Mouse (Mus musculus) ovary, postnatal 14 days (tissue): Measurements from ENCODE around the gene Cnot3.
"Not testable (repeated sequence)": the region's sequence is repeated elsewhere in the genome, so short reads cannot be mapped to it uniquely, and the experiment has no call there.

Source experiments
- DNase-seq: peaks from one replicate; pipeline ENCODE4 v3.0.0; 2022; ENCODE audit warnings: low spot score

Cnot3 gene

DNA sequence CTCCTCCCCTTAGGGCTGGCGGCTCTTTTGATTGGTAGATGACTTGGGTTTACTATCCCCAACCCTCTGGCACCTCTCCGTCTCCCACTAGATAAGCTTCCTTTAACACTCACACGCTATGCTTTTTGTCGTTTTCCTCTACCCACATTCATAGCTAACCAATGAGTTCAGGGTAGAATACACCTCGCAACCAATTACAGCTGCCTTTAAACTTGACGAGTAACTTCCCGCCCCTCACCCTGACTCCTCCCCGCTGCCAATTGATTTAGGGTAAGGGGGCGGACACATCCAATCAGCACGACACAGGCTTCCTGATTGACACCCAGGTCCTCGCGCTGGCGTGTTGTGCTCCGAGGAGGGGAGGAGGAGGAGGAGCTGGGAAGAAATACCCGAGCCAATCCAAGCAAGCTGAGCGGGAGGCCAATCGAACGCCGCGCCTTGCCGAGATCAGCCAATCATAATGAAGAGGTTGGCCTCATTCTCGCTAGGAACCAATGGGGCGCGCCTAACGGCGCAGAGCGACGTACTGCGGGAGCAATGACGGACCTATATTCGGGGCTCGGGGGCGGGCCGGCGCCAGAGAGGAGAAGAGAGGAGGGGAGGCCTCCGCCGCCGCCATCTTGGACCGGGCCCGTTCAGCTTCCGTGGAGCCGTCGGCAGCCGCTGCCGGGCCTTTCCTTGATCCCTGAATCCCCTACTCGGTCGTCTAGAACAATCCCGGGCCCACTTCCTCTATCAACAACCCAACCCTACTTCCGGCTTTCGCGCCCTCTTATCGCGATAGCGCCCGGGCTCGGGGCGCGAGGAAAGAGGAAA lies at the start of gene Cnot3:
Gene Cnot3, plus strand, starts transcription at position 597 of the 816 bp plus-strand sequence.
- DNase-seq = peak; percentile 88

GRCm38 (mm10) chr7:3597755-3598154 lies 47.3 kb upstream of the Cnot3 start:
- DNase-seq = not testable (repeated sequence)

DNA sequence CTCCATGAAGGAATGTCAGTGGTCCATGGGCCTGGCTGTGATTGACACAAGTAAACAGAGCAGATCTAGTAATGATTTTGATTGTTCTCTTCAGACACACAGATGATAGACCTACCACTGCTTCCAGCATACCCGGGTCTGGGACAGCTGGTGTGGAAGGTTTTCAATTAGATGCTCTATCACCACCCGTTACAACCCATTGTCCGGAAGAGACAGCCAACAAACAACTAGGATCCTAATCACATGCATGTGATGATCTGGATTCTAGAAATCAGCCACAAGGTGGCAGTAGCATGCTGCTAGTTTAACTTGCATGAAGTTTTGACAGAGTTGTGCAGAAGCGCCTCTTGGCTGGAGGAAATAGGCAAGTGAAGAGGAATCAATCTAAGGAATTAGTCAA lies 43.9 kb upstream of the Cnot3 start:
- DNase-seq = peak; percentile 62

GRCm38 (mm10) chr7:3606798-3607197 lies 38.3 kb upstream of the Cnot3 start:
- DNase-seq = no peak

DNA sequence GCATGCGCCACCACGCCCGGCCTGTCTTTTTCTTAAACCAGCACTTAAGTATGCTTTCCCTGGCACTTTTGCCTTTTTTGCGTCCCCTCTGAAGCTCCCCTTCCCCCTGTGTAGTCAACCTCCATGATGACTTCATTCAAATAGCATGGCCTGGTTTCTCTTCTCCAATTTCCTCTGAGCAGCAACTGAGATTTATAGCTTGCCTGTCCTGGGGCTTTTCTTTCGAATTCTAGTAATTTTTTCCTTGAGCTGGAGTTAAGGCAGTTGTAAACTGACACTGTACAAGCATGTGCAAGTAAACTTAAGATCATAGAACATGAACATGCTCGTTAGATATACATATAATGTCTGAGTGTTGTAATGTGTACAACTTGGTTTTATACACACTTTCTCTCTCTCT lies 37.7 kb upstream of the Cnot3 start:
- DNase-seq = no peak

DNA sequence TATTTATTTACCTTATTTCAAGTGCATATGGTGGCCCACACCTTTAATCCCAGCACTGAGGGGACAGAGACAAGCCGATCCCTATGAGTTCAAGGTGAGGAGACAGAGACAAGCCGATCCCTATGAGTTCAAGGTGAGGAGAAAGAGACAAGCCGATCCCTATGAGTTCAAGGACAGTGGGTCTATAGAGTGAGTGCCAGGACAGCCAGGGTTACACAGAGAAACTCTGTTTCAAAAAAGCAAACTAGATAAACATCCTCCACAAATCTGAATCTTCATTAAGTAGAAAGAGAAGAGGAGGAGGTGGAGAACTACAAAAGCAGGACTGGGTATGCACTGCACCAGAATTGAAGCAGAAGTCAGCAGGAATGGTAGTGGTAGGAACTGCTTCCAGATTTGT lies 36.4 kb upstream of the Cnot3 start:
- no peak for DNase-seq

DNA sequence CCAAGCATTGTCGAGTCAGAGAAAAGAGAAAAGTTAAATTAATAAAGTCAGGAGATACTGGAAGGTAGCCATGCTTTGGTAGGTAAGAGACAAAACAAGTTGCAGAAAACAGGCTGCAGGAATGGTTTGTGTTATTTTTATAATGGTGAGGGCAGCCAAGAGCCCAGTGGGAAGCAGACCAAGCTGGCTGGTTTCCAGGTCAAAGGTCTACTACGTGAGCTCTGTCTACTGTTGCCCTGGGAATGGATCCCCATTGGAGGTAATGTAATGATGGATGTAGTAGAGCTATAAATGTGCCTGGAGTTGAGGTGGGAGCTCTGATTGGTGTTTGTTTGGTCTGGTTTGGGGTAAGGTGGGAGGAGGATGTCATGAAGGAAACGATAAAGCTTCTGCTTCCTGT lies 36.0 kb upstream of the Cnot3 start:
- DNase-seq = peak; percentile 52

DNA sequence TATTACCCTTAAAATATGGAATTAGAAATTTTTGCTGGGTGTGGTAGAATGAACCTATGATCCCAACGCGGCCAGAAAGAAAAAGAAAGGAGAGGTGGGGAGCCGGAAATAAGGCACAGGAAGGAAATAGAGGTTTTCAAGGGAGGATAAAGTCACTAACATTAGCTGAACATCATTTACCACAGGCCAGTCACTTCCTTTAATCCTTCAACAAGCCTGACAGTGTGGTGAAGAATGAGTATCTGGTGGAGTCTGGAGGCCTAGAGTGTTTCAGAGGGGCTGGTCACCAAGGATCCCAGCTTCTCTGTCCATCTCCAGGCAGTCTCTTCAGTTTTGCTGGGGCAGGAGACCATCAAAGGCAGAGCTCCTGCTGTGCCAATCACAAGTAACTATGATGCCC lies 34.6 kb upstream of the Cnot3 start:
- DNase-seq = no peak

- no peak for DNase-seq
Observed at GRCm38 (mm10) chr7:3611006-3611405, 34.1 kb upstream of the Cnot3 start.

DNA sequence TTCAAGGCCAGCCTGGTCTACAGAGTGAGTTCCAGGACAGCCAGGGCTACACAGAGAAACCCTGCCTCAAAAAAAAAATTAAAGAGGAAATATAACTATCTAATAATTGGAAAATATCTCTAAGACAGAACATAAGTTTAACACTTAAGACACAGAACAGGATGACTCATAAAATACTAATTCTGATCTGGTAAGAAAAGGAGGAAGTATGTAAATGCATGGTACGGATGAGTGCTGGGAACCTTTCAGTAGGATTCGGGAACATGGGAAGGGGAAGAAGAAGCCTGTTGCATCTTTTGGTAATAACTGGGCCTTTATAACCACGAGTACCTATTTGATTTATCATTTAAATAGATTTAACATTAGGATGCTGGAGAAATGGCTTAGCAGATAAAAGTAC lies 31.0 kb upstream of the Cnot3 start:
- DNase-seq = no peak

DNA sequence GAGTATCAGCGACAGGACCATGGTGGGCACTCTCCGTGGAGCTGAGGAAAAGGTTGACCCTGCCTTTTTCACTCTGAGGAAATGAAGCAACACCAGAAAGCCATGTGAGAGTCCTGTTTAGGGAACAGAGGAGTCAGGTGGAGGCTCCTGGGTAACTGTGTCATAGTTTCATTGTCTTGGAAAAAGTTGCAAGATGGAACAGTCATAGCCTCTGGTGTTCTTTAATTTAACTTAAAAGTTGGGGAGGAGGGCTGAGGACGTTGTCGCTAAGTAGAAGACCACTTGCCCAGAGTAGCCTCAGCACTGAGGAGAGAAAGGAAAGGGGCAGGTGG lies 29.0 kb upstream of the Cnot3 start, which contains the start of gene Oscar:
Gene Oscar, minus strand, starts transcription at position 101 of the 332 bp plus-strand sequence.
- no peak for DNase-seq

DNA sequence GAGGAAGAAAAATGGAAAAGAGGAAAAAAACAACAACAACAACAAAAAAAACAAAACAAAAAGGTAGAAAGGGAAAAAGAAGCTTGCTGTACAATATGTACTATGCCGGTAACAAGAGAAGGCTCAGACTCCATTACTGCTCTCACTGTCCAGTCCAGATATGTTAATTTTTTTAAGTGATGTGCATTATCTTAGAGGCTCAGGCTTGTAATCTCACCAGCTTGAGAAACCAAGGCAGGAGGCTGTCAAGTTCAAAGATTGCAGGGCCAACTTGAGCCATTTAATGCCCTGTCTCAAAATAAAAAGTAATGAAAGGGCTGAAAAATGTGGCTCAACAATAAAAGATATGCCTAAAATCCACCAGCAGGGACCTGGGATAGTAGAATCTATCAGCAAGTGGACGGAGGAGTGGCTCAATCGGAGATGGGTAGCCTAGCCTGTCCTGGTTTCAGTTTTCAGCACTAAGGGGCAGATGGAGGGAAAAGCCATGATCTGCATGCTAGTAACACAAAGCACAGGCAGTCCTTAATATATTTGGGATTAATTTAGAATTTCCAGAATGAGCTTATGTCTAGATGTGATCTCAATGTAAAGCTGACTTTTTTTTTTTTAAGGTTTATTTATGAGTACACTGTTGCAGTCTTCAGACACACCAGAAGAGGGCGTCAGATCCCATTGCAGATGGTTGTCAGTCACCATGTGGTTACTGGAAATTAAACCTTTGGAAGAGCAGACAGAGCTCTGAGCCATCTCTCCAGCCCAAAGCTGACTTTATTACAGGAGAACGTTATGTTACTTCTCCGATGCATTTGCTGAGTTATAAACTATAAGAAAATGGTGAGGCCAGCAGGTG lies 28.5 kb upstream of the Cnot3 start:
- DNase-seq = no peak

GRCm38 (mm10) chr7:3617242-3617995 lies 27.6 kb upstream of the Cnot3 start, which contains the start of gene Ndufa3:
Gene Ndufa3, plus strand, starts transcription at chr7:3617373.
- DNase-seq = peak; percentile 74

GRCm38 (mm10) chr7:3629030-3629429 lies 16.0 kb upstream of the Cnot3 start:
- DNase-seq = no peak

GRCm38 (mm10) chr7:3629543-3630477 lies 15.3 kb upstream of the Cnot3 start, which contains the start of the genes Tfpt and Prpf31:
Gene Tfpt, minus strand, starts transcription at chr7:3629929.
Gene Prpf31, plus strand, starts transcription at chr7:3629985.
- peak; percentile 87 for DNase-seq

DNA sequence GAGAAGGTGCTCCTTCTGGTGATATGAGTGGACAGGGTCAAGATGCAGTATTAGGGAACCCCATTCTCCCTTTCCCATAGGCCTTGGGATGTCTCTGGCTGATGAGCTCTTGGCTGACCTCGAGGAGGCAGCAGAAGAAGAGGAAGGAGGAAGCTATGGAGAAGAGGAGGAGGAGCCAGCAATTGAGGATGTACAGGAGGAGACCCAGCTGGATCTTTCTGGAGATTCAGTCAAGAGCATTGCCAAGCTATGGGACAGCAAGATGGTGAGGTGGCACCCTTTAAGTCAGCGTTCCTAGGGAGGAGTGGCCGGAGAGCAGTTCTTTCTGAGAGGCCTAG lies 14.6 kb upstream of the Cnot3 start:
- DNase-seq = no peak

DNA sequence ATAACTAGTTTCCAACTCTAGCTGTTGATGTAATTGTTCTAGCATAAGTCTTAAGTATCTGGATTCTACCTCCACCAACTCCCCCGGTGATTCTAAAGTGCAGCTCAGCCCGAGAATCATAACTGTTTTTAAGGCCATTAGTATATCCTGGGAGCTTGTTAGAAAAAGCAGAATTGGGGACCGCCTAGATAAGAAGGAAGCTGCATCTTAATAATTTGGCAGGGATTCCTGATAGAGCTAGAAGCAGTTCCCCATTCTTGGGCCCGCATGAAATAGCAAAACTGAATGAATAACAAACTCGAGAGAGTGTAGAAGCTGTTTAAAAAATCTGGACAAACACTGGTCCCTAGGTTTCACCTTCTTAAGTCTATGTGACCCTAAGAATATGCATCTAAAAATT lies 1.7 kb upstream of the Cnot3 start:
- no peak for DNase-seq

DNA sequence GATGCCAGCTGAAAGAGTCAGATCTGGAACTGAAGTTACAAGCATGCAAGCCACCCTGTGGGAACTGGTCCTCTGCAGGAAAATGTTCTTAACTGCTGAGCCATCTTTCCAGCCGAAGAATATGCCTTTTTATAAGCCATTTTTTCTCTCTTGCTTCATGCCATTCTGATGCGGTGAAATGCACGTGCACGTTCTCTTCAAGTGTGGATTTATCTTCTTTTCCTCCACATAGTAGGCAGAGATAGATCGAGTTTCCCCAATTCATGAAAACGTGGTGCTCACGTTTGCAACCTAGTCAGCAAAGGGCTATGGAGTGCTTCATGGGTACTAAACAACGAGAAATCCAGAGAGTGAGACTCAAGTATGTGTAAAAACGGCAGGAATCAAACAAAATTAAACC lies 1.2 kb upstream of the Cnot3 start:
- DNase-seq = no peak

DNA sequence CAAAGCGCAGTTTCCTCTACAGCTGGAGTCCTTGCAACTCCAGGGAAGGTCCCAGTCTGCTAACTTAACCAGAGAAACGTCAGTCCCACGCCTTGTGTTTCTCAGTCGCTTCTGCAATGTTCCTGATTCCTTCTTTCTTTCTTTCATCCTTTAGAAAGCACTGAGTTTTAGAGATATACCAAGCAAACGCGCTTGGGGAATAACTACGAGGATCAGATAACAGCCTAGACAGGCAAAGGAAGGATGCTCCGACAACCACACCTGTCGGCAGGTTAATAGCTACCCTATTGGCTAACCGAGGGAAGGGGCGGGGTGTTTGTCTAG lies 758 bp upstream of the Cnot3 start:
- no peak for DNase-seq

DNA sequence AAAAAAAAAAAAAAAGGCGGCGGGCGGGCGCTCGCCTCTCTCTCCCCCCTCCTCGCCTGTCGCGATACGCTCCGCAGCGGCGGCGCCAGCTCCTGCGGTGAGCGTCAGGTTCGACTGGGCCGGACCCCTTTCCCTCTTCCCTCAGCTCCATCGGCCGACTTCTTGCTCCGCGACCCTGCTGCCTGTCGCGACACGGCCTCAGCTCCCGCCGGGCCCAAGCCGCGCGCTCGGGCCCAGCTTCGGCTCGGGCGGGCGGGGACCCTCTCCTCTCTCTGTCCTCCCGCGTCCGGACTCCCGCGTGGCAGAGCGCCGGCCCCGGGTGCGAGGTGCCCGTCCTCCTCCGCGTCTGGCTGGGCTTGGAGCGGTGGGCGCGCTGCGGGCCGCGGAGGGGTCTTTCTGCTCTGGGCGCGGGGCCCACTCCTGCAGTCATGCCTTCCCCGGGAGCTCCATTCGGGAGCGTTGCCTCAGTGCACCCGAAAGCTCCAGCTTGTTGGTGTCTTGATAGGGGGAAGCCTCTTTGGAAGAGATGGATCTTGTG lies 489 bp downstream of the Cnot3 start:
- DNase-seq = no peak

DNA sequence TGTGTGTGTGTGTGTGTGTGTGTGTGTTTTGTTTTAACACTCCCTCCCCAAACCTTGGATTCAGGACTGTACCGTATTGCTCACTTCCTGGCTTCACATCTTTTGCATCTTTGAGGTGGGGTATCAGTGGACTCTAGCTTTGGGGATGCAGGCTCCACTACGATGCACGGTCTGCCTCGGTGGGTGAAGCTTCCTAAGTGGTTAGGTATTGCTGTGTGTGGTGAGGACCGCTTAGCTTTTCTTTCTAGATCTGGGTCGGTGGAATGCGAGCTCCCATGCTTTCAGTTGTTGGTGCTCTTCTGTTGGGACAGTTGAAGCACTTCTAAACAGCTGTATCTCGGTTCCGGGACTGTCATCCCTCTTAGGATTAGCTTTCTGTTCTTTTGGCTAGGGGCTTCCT lies 1.1 kb downstream of the Cnot3 start:
- DNase-seq = no peak
